Mouse (Mus musculus): ENCODE results near the gene Tenm4. TPM values are rescaled to one million over a fixed set of nuclear protein-coding genes. Genes with fewer than 3 reads are reported as not detected.

Tenm4 gene
- polyA plus RNA-seq, 1 experiment from 2014 or later = 22.1 TPM

DNA sequence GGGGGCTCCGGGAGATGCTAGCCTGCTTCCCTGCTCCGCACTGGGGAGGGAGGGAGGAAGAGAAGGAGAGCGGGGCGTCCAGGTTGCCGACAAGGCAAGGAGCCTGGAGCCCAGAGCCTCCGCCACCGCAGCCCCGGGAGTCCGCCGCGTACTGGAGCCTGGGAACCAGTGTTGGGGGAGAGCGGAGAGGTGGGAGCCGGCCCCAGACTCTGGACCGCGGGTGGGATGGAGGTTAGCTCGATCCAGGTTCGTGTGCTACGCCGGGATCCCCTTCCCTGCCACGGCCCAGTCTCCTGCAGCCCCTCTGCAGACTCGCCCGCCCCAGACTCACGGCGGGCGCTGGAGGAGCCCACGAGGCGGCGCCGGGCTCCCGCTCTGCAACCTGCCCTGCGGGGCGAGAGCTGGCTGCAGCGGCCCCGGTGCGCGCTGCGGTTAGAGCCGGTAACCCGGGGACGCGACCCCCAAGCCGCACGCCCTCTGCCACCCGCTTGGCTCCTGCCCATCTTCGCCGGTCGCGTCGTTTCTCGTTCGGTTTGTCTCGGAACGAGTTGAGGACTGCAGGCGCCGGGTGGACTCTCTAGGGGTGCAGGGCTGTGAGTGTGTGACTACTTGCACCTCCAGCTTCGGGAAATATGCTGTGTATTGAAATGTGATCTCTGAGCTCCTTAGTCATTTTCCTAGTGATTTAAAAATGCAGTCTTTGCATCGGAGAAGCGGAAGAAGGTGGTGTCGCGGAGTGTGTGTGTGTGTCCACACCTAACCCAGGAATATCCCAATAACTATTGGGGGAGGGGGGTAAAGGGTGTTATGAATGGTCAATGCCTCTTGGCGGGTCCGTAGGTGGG is 39.7 kb downstream of the Tenm4 start:
- Histone ChIP-seq H3K4me3 (peak overlapping the region; percentile 84), H3K36me3 (no peaks in the 10 kb centered on the region), H3K4me1 (replicated peaks) (peaks cover 45% of the 10 kb centered on the region), H3K27ac (peak overlapping the region; percentile 95), H3K9me3 (no peaks in the 10 kb centered on the region), H3K27me3 (ENCODE audit: insufficient read depth, poor library complexity, severe bottlenecking) (peaks cover 38% of the 10 kb centered on the region)
- under 1% methylated on average over 62 of the region's 62 CpGs for WGBS
- DNase-seq (ENCODE audit: low spot score) = peak; percentile 78

GRCm38 (mm10) chr7:96211618-96212021 is 40.6 kb downstream of the Tenm4 start:
- H3K4me1 ChIP-seq (replicated peaks) = peaks cover 45% of the 10 kb centered on the region
- under 1% methylated on average over 17 of the region's 17 CpGs for WGBS
- DNase-seq (ENCODE audit: low spot score) = peak; percentile 49
- H3K9me3 ChIP-seq = no peaks in the 10 kb centered on the region
- no peaks in the 10 kb centered on the region for H3K36me3 ChIP-seq
- H3K4me3 ChIP-seq = peak overlapping the region; percentile 84
- peaks cover 38% of the 10 kb centered on the region for H3K27me3 ChIP-seq (ENCODE audit: insufficient read depth, poor library complexity, severe bottlenecking)
- H3K27ac ChIP-seq = peak overlapping the region; percentile 95

DNA sequence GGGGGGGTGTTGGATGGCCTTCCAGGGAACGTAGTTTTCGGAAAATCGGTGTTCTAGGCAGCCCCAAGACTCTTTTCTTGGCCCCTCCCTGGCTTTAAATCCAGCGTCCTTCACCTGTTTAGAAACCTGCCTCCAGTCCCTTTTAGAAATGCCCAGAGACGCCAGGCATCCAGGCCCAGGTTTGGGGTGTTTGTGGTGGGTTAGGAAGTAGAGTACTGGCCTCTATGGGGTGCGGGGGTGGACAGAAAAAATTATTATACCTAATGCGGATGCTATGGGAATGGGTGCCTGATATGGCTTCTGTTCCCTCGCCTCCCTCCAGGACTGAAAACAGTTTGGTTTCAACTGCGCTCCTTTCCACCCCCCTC is 41.2 kb downstream of the Tenm4 start:
- Histone ChIP-seq H3K9me3 (no peaks in the 10 kb centered on the region), H3K27ac (peak overlapping the region; percentile 95), H3K36me3 (no peaks in the 10 kb centered on the region), H3K4me3 (peak overlapping the region; percentile 84), H3K4me1 (replicated peaks) (peaks cover 45% of the 10 kb centered on the region), H3K27me3 (ENCODE audit: insufficient read depth, poor library complexity, severe bottlenecking) (peaks cover 32% of the 10 kb centered on the region)
- 0% methylated on average over 9 of the region's 9 CpGs for WGBS
- no peak for DNase-seq (ENCODE audit: low spot score)

- peak overlapping the region; percentile 95 for H3K27ac ChIP-seq
- WGBS = under 1% methylated on average over 48 of the region's 48 CpGs
- no peaks in the 10 kb centered on the region for H3K9me3 ChIP-seq
- H3K4me1 ChIP-seq (replicated peaks) = peaks cover 45% of the 10 kb centered on the region
- no peaks in the 10 kb centered on the region for H3K36me3 ChIP-seq
- peak overlapping the region; percentile 84 for H3K4me3 ChIP-seq
- H3K27me3 ChIP-seq (ENCODE audit: insufficient read depth, poor library complexity, severe bottlenecking) = peaks cover 25% of the 10 kb centered on the region
- peak; percentile 80 for DNase-seq (ENCODE audit: low spot score)
These were observed 41.8 kb downstream of the Tenm4 start for GRCm38 (mm10) chr7:96212592-96213541.

- WGBS = 9% methylated on average over 9 of the region's 10 CpGs
- no peaks in the 10 kb centered on the region for H3K9me3 ChIP-seq
- DNase-seq (ENCODE audit: low spot score) = peak; percentile 15
These were observed 42.7 kb downstream of the Tenm4 start for GRCm38 (mm10) chr7:96213741-96214140.

GRCm38 (mm10) chr7:96214876-96215275 is 43.8 kb downstream of the Tenm4 start:
- Histone ChIP-seq H3K27me3 (ENCODE audit: insufficient read depth, poor library complexity, severe bottlenecking) (peaks cover 10% of the 10 kb centered on the region; the same call in 1 of the 2 replicates), H3K27ac (no peak overlapping the region), H3K36me3 (no peaks in the 10 kb centered on the region), H3K9me3 (no peaks in the 10 kb centered on the region), H3K4me1 (replicated peaks) (peaks cover 41% of the 10 kb centered on the region), H3K4me3 (no peak overlapping the region)
- DNase-seq (ENCODE audit: low spot score) = no peak
- 40% methylated on average over 2 of the region's 2 CpGs for WGBS

More at GRCm38 (mm10) chr7:96213741-96214140, 42.7 kb downstream of the Tenm4 start:
- peak overlapping the region; percentile 95 for H3K27ac ChIP-seq
- peaks cover 17% of the 10 kb centered on the region for H3K27me3 ChIP-seq (ENCODE audit: insufficient read depth, poor library complexity, severe bottlenecking)
- peaks cover 45% of the 10 kb centered on the region for H3K4me1 ChIP-seq (replicated peaks)
- H3K36me3 ChIP-seq = no peaks in the 10 kb centered on the region
- H3K4me3 ChIP-seq = peak overlapping the region; percentile 84

- Histone ChIP-seq H3K27ac (no peak overlapping the region), H3K4me1 (replicated peaks) (peaks cover 34% of the 10 kb centered on the region), H3K4me3 (no peak overlapping the region), H3K36me3 (no peaks in the 10 kb centered on the region), H3K9me3 (no peaks in the 10 kb centered on the region), H3K27me3 (ENCODE audit: insufficient read depth, poor library complexity, severe bottlenecking) (peaks cover 10% of the 10 kb centered on the region; the same call in 1 of the 2 replicates)
- WGBS = 80% methylated on average over 5 of the region's 5 CpGs
- DNase-seq (ENCODE audit: low spot score) = no peak
These were observed 45.0 kb downstream of the Tenm4 start for GRCm38 (mm10) chr7:96215894-96216509.

- H3K27me3 ChIP-seq (ENCODE audit: insufficient read depth, poor library complexity, severe bottlenecking) = no peaks in the 10 kb centered on the region
- no peak overlapping the region for H3K27ac ChIP-seq
- WGBS = 88% methylated on average over 2 of the region's 2 CpGs
- H3K4me1 ChIP-seq (replicated peaks) = peaks cover 8% of the 10 kb centered on the region; the same call in 1 of the 2 replicates
- no peaks in the 10 kb centered on the region for H3K36me3 ChIP-seq
- H3K4me3 ChIP-seq = no peak overlapping the region
- no peaks in the 10 kb centered on the region for H3K9me3 ChIP-seq
- no peak for DNase-seq (ENCODE audit: low spot score)
These were observed 48.3 kb downstream of the Tenm4 start for GRCm38 (mm10) chr7:96219386-96219785.

- H3K27ac ChIP-seq = no peak overlapping the region; the same call in 1 of the 2 replicates
- DNase-seq (ENCODE audit: low spot score) = no peak
- WGBS = 77% methylated on average over 5 of the region's 5 CpGs
These were observed 49.6 kb downstream of the Tenm4 start for GRCm38 (mm10) chr7:96220647-96221046.

GRCm38 (mm10) chr7:96222569-96222968 is 51.5 kb downstream of the Tenm4 start:
- 91% methylated on average over 1 of the region's 1 CpGs for WGBS

More at GRCm38 (mm10) chr7:96220647-96221046, 49.6 kb downstream of the Tenm4 start:
- Histone ChIP-seq H3K36me3 (no peaks in the 10 kb centered on the region), H3K9me3 (no peaks in the 10 kb centered on the region), H3K27me3 (ENCODE audit: insufficient read depth, poor library complexity, severe bottlenecking) (no peaks in the 10 kb centered on the region), H3K4me3 (no peak overlapping the region), H3K4me1 (replicated peaks) (no peaks in the 10 kb centered on the region)

DNA sequence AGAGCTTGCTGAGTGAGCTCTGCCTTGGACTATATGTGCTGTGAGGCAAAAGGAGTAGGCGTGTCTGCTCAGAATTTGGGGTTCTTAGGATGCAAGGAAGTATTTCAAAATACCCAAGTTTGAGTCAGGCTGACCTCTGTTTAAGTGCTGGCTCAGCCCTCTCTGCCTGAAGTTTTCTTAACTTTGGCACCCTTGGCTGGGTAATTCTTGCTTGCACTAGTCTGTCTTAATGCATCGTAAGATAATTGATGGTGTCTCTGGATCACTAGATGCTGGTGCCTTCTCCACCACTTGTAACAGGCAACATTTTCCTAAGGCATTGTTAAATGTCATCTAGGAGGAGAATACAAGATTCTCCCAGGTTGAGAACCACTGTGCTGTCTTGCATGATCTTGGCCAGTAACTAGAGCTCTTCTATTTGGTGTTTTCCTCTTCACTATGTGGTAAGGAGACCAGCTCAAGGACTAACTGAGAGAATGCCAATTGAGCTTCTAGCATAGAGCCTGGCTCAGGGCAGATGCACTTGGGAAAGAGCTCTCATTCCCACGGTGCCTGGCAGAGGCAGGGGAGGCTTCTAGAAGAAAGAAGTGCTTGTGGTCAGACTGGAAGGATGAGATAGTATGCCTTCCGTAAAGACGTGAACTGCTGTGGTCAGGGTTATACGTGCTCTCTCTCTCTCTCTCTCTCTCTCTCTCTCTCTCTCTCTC is 57.7 kb downstream of the Tenm4 start:
- Histone ChIP-seq H3K4me1 (replicated peaks) (peaks cover 38% of the 10 kb centered on the region), H3K4me3 (no peak overlapping the region), H3K36me3 (no peaks in the 10 kb centered on the region), H3K27ac (no peak overlapping the region), H3K27me3 (ENCODE audit: insufficient read depth, poor library complexity, severe bottlenecking) (no peaks in the 10 kb centered on the region), H3K9me3 (no peaks in the 10 kb centered on the region)
- no peak for DNase-seq (ENCODE audit: low spot score)
- 93% methylated on average over 5 of the region's 6 CpGs for WGBS

More at GRCm38 (mm10) chr7:96222569-96222968, 51.5 kb downstream of the Tenm4 start:
- Histone ChIP-seq H3K27ac (no peak overlapping the region), H3K27me3 (ENCODE audit: insufficient read depth, poor library complexity, severe bottlenecking) (no peaks in the 10 kb centered on the region), H3K4me1 (replicated peaks) (peaks cover 11% of the 10 kb centered on the region), H3K4me3 (no peak overlapping the region), H3K36me3 (no peaks in the 10 kb centered on the region), H3K9me3 (no peaks in the 10 kb centered on the region)
- no peak for DNase-seq (ENCODE audit: low spot score)
